Mouse (Mus musculus): ENCODE measurements around the gene Aff2.

- TF ChIP-seq CTCF (IDR thresholded peaks at IDR 0.05; ENCODE audit: borderline replicate concordance, control insufficient read depth, extremely low read depth, insufficient read depth, low read length, poor library complexity) (no peak), POLR2A (IDR thresholded peaks at IDR 0.05; ENCODE audit: control insufficient read depth, extremely low read depth, insufficient read depth, low read length, poor library complexity) (no peak)
Measured at GRCm38 (mm10) chrX:69359360-69359759, 734 bp upstream of the Aff2 start.
